Mouse (Mus musculus): ENCODE results near the gene Maml3.

DNA sequence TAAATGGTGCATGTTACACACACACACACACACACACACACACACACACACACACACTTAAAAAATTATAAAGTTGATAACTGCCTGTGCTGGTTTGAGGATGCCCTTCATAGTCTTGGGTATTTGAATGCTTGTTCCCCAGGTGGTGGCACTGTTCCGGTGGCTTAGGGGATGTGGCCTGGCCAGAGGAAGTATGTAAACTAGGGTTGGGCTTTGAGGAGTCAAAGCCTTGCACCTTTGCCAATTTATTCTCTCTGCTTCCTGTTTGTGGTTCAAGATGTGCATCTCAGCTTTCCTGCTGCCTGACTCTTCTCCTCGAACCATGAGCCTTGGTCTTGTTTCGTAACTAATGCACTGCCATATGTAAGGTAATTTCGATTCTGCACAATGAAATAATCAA is 257.6 kb downstream of the Maml3 start:
- TF ChIP-seq CTCF (IDR thresholded peaks at IDR 0.05; ENCODE audit: borderline replicate concordance, extremely low read depth, insufficient read depth, insufficient read length) (no peak), POLR2A (IDR thresholded peaks at IDR 0.05; ENCODE audit: borderline replicate concordance, extremely low read depth, insufficient read depth, insufficient read length, poor library complexity, severe bottlenecking) (no peak)

All from brain, embryonic 14.5 days (tissue).